Mouse (Mus musculus) hindbrain, embryonic 15.5 days (tissue): ENCODE results near the gene Usp10. TPM values are rescaled to one million over a fixed set of nuclear protein-coding genes. Genes with fewer than 3 reads are reported as not detected.

Experiments used
- ATAC-seq: fragments of 200-750 bp; cut with Nextera tagmentation; 2 replicates; pipeline ENCODE4 v1.8.0; 2017; ENCODE audit warnings: low read depth, moderate number of reproducible peaks, moderate TSS enrichment; ENCODE audit not compliant: low FRiP score
- H3K27ac ChIP-seq: fragments of 300-500 bp; sonication (generic); replicated peaks from 2 replicates; pipeline ENCODE4 v1.5.1; 2015; ENCODE audit warnings: mild to moderate bottlenecking, inconsistent platforms
- H3K27me3 ChIP-seq: fragments of 300-500 bp; sonication (generic); 2 replicates; pipeline ENCODE4 v1.6.1; 2015; ENCODE audit warnings: control low read depth, inconsistent platforms
- H3K36me3 ChIP-seq: fragments of 300-500 bp; sonication (generic); 2 replicates; pipeline ENCODE4 v1.6.1; 2015; ENCODE audit warnings: control low read depth, inconsistent platforms
- H3K4me1 ChIP-seq: fragments of 300-500 bp; sonication (generic); replicated peaks from 2 replicates; pipeline ENCODE4 v1.6.1; 2015; ENCODE audit warnings: control low read depth, inconsistent platforms
- H3K4me2 ChIP-seq: fragments of 300-500 bp; sonication (generic); 2 replicates; pipeline ENCODE4 v1.6.1; 2015; ENCODE audit warnings: moderate library complexity, mild to moderate bottlenecking, inconsistent platforms
- H3K4me3 ChIP-seq: fragments of 300-500 bp; sonication (generic); 2 replicates; pipeline ENCODE4 v1.5.1; 2015; ENCODE audit warnings: mild to moderate bottlenecking, inconsistent platforms
- H3K9ac ChIP-seq: fragments of 300-500 bp; sonication (generic); 2 replicates; pipeline ENCODE4 v1.6.1; 2015; ENCODE audit warnings: inconsistent platforms
- H3K9me3 ChIP-seq: fragments of 300-500 bp; sonication (generic); 2 replicates; pipeline ENCODE4 v1.6.1; 2016; ENCODE audit warnings: control low read depth, inconsistent platforms
- whole genome bisulfite sequencing: fragments of 180-500 bp; shearing (Covaris S2); methylation state at CpG from one replicate; pipeline ENCODE4 v1.1.7; 2015; 5-methylcytosine and 5-hydroxymethylcytosine counted together
- polyA plus RNA-seq: library from polyadenylated mRNA; unstranded; fragments of >200 nt; fragmentation: Nextera tagmentation; extraction: Ambion mirVana; gene quantifications from 2 replicates; pipeline ENCODE4 v1.2.1, GENCODE M21; 2015

The Usp10 gene
- polyA plus RNA-seq, 1 experiment from 2014 or later: 135 TPM

- Histone ChIP-seq H3K9ac (no peak overlapping the region), H3K4me3 (no peak overlapping the region), H3K27me3 (no peaks in the 10 kb centered on the region), H3K4me1 (peaks cover 38% of the 10 kb centered on the region), H3K27ac (no peak overlapping the region), H3K4me2 (no peak overlapping the region), H3K9me3 (no peaks in the 10 kb centered on the region), H3K36me3 (no peaks in the 10 kb centered on the region)
- ATAC-seq: no peak
- 94% methylated on average over 3 of the region's 3 CpGs for WGBS
Observed at GRCm38 (mm10) chr8:119917415-119917814, 7.3 kb downstream of the Usp10 start.

- no peak for ATAC-seq
- no peak overlapping the region for H3K9ac ChIP-seq
- no peak overlapping the region for H3K4me3 ChIP-seq
- H3K9me3 ChIP-seq: no peaks in the 10 kb centered on the region
- 95% methylated on average over 1 of the region's 1 CpGs for WGBS
- no peak overlapping the region for H3K27ac ChIP-seq
- peaks cover 31% of the 10 kb centered on the region for H3K4me1 ChIP-seq
- no peaks in the 10 kb centered on the region for H3K36me3 ChIP-seq
- no peak overlapping the region for H3K4me2 ChIP-seq
- no peaks in the 10 kb centered on the region for H3K27me3 ChIP-seq
Observed at GRCm38 (mm10) chr8:119918155-119918567, 8.0 kb downstream of the Usp10 start.

DNA sequence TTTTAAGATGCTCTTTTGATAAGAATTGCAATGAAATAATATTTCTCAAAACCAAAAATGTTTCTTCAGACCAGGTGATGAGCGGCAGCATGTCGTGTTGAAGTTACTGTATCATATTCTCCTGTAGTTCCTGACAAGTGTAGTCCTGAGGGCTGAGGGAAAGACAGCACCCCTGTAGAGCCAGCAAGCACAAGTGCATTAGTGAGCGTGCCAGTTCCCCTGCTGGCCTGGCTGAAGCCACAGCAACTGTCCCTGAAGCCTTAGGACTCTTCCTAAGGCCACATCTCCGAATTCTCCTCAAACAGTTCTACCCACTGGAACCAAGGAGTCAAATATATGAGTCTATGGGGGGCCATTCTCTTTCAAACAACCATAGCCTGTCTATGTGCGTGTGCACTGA, 13.1 kb downstream of the Usp10 start:
- H3K4me2 ChIP-seq: no peak overlapping the region
- no peak for ATAC-seq
- no peak overlapping the region for H3K27ac ChIP-seq
- H3K9me3 ChIP-seq: no peaks in the 10 kb centered on the region
- no peak overlapping the region for H3K4me3 ChIP-seq
- H3K36me3 ChIP-seq: no peaks in the 10 kb centered on the region
- 65% methylated on average over 5 of the region's 5 CpGs for WGBS
- no peak overlapping the region for H3K9ac ChIP-seq
- H3K4me1 ChIP-seq: peaks cover 4% of the 10 kb centered on the region
- H3K27me3 ChIP-seq: no peaks in the 10 kb centered on the region

GRCm38 (mm10) chr8:119925428-119925827, 15.3 kb downstream of the Usp10 start:
- no peaks in the 10 kb centered on the region for H3K9me3 ChIP-seq
- H3K27me3 ChIP-seq: no peaks in the 10 kb centered on the region
- no peak overlapping the region for H3K4me2 ChIP-seq
- ATAC-seq: no peak
- no peak overlapping the region for H3K9ac ChIP-seq
- peaks cover 14% of the 10 kb centered on the region for H3K4me1 ChIP-seq
- no peak overlapping the region for H3K27ac ChIP-seq
- H3K4me3 ChIP-seq: no peak overlapping the region
- no peaks in the 10 kb centered on the region for H3K36me3 ChIP-seq
- WGBS: 88% methylated on average over 4 of the region's 4 CpGs

GRCm38 (mm10) chr8:119926474-119926873, 16.3 kb downstream of the Usp10 start:
- no peak for ATAC-seq

GRCm38 (mm10) chr8:119927422-119928092, 17.4 kb downstream of the Usp10 start:
- no peaks in the 10 kb centered on the region for H3K9me3 ChIP-seq
- H3K9ac ChIP-seq: no peak overlapping the region
- peak; percentile 63; the same call in 1 of the 2 replicates for ATAC-seq
- H3K4me2 ChIP-seq: no peak overlapping the region
- H3K36me3 ChIP-seq: peaks cover 4% of the 10 kb centered on the region
- H3K27ac ChIP-seq: no peak overlapping the region
- H3K27me3 ChIP-seq: no peaks in the 10 kb centered on the region
- WGBS: 48% methylated on average over 6 of the region's 6 CpGs
- H3K4me3 ChIP-seq: no peak overlapping the region
- H3K4me1 ChIP-seq: peaks cover 15% of the 10 kb centered on the region

More at GRCm38 (mm10) chr8:119926474-119926873, 16.3 kb downstream of the Usp10 start:
- H3K36me3 ChIP-seq: no peaks in the 10 kb centered on the region
- no peaks in the 10 kb centered on the region for H3K27me3 ChIP-seq
- no peaks in the 10 kb centered on the region for H3K9me3 ChIP-seq
- H3K4me3 ChIP-seq: no peak overlapping the region
- H3K4me2 ChIP-seq: no peak overlapping the region
- peaks cover 15% of the 10 kb centered on the region for H3K4me1 ChIP-seq
- WGBS: 89% methylated on average over 2 of the region's 2 CpGs
- H3K9ac ChIP-seq: no peak overlapping the region
- H3K27ac ChIP-seq: no peak overlapping the region

DNA sequence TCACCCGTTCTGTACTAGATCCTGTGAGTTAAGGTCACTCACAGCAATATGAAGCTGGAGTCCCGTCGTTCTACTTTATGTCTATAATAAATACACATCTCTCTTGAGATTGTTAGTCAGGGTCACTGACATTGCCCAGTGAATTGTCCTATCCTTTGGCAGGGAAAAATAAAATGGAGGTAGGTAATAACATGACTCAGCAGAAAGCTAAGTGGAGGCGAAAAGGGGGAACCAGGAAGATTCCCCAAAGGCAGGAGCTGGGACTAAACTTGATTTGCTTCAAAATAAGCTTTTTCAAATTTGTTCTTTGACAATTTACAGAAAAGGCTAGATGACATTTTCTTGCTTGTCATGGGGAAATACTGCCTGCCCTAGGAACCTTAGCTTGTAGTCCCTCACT, 21.2 kb downstream of the Usp10 start:
- peaks cover 15% of the 10 kb centered on the region for H3K36me3 ChIP-seq
- no peaks in the 10 kb centered on the region for H3K27me3 ChIP-seq
- H3K27ac ChIP-seq: no peak overlapping the region
- peaks cover 11% of the 10 kb centered on the region for H3K4me1 ChIP-seq
- ATAC-seq: no peak
- no peak overlapping the region for H3K4me2 ChIP-seq
- no peak overlapping the region for H3K4me3 ChIP-seq
- no peaks in the 10 kb centered on the region for H3K9me3 ChIP-seq
- no peak overlapping the region for H3K9ac ChIP-seq
- 92% methylated on average over 4 of the region's 4 CpGs for WGBS

DNA sequence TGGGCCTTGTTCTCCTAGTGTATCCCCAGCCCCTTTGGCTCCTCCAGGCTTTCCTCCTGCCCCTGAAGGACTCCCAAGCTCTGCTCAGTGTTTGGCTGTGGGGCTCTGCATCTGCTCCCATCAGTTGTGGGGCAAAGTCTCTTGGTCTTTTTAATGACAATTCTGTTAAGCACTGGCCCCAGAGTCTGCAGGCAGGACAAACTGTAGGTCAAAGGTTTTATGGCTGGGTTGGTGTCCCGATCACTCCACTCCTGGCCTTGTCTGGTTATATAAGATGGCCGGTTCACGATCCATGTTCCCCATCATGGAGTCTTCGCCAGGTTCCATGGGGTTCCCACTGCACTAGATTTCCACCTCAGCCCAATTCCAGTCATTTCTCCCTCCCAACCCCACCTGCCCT, 23.5 kb downstream of the Usp10 start:
- no peaks in the 10 kb centered on the region for H3K27me3 ChIP-seq
- H3K9ac ChIP-seq: no peak overlapping the region
- H3K9me3 ChIP-seq: no peaks in the 10 kb centered on the region
- H3K4me1 ChIP-seq: peaks cover 12% of the 10 kb centered on the region; the same call in 1 of the 2 replicates
- no peak overlapping the region for H3K4me2 ChIP-seq
- ATAC-seq: no peak
- 94% methylated on average over 4 of the region's 4 CpGs for WGBS
- H3K36me3 ChIP-seq: peaks cover 19% of the 10 kb centered on the region
- no peak overlapping the region for H3K4me3 ChIP-seq
- no peak overlapping the region for H3K27ac ChIP-seq

GRCm38 (mm10) chr8:119935541-119935940, 25.4 kb downstream of the Usp10 start:
- Histone ChIP-seq H3K4me3 (no peak overlapping the region), H3K27ac (no peak overlapping the region), H3K36me3 (peaks cover 19% of the 10 kb centered on the region), H3K4me2 (no peak overlapping the region), H3K9ac (no peak overlapping the region), H3K27me3 (no peaks in the 10 kb centered on the region), H3K4me1 (0 out of 2 replicates have a peak, but pooled peaks cover 4% of the 10 kb centered on the region), H3K9me3 (no peaks in the 10 kb centered on the region)
- ATAC-seq: no peak
- WGBS: 83% methylated on average over 6 of the region's 6 CpGs

DNA sequence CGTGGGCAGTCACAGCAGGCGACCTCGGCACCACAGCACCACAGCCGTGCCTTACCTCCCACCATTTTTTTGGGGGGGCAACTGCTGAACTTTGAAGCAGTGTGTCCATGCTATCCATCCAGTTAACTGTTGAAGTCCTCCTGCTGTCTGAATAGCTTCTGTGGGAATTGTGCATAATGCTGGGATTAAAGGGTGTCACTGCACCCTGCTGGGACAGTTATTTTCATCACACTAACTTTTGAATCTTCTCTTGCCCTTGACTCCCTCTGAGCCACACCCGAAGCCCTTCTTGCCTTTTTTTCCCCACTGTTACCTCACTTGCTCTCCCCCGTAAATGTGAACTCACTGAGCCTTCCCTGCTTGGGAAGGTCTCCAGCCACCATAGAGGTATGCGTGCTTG, 28.3 kb downstream of the Usp10 start:
- Histone ChIP-seq H3K9ac (no peak overlapping the region), H3K36me3 (peaks cover 25% of the 10 kb centered on the region), H3K9me3 (no peaks in the 10 kb centered on the region), H3K27me3 (no peaks in the 10 kb centered on the region), H3K4me2 (no peak overlapping the region), H3K27ac (no peak overlapping the region), H3K4me3 (no peak overlapping the region), H3K4me1 (0 out of 2 replicates have a peak, but pooled peaks cover 4% of the 10 kb centered on the region)
- ATAC-seq: no peak
- WGBS: 80% methylated on average over 7 of the region's 7 CpGs

- peak overlapping the region; percentile 31; the same call in 1 of the 2 replicates for H3K27ac ChIP-seq
- 0 out of 2 replicates have a peak, but pooled peaks cover 4% of the 10 kb centered on the region for H3K4me1 ChIP-seq
- H3K9me3 ChIP-seq: no peaks in the 10 kb centered on the region
- no peak for ATAC-seq
- H3K27me3 ChIP-seq: no peaks in the 10 kb centered on the region
- no peak overlapping the region for H3K4me3 ChIP-seq
- WGBS: 60% methylated on average over 2 of the region's 2 CpGs
- peaks cover 27% of the 10 kb centered on the region for H3K36me3 ChIP-seq
- no peak overlapping the region for H3K4me2 ChIP-seq
- H3K9ac ChIP-seq: no peak overlapping the region
Observed at GRCm38 (mm10) chr8:119939336-119939735, 29.2 kb downstream of the Usp10 start.

GRCm38 (mm10) chr8:119941471-119941870, 31.3 kb downstream of the Usp10 start:
- no peaks in the 10 kb centered on the region for H3K9me3 ChIP-seq
- peaks cover 31% of the 10 kb centered on the region for H3K36me3 ChIP-seq
- no peaks in the 10 kb centered on the region for H3K27me3 ChIP-seq
- 0 out of 2 replicates have a peak, but pooled peaks cover 4% of the 10 kb centered on the region for H3K4me1 ChIP-seq
- no peak overlapping the region for H3K4me3 ChIP-seq
- H3K9ac ChIP-seq: no peak overlapping the region
- no peak for ATAC-seq
- WGBS: 93% methylated on average over 18 of the region's 18 CpGs
- no peak overlapping the region for H3K27ac ChIP-seq
- H3K4me2 ChIP-seq: no peak overlapping the region

DNA sequence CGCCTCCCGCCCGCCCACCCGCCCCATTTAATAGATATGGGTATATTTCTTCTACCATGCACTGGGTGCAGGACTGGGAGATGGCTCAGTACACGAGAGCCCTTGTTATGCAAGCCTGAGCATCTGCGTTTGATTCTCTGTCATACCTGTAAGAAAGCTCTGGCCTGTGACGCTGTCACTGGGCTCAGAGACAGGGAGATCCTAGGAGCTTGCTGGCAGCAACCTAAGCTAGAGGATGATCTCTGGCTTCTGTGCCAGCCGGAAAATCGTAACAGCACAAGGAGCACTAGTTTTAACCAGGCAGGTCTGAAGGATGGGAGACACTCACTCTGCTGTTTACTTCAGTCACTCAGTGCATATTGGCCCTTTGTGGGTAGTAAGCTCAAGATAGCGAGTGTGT, 33.5 kb downstream of the Usp10 start:
- WGBS: 91% methylated on average over 10 of the region's 10 CpGs
- Histone ChIP-seq H3K4me1 (peaks cover 9% of the 10 kb centered on the region), H3K4me2 (no peak overlapping the region), H3K27ac (no peak overlapping the region), H3K4me3 (no peak overlapping the region), H3K27me3 (no peaks in the 10 kb centered on the region), H3K9ac (no peak overlapping the region), H3K9me3 (no peaks in the 10 kb centered on the region), H3K36me3 (peaks cover 27% of the 10 kb centered on the region)
- no peak for ATAC-seq
